ENCODE assay signal across 30 mouse cellular contexts in genomic region chr6:92849208-92849607, GRCm38 (mm10). TPM values are rescaled to one million over a fixed set of nuclear protein-coding genes. Genes with fewer than 3 reads are reported as not detected.
DNase-seq lines count a peak whose midpoint lies in the region; ATAC-seq and TF ChIP-seq lines count a peak whose summit lies in the region.
"Had no signal": no experiment of that assay in that cellular context is flagged by ENCODE, and none has a peak within 500 bp of the region (broad histone marks: within the 10 kb centered on the region; RNA-seq: fewer than 3 reads in every experiment).

No protein-coding gene starts in this region.

- H3K27ac ChIP-seq in heart, embryonic 12.5 days (ENCODE audit: poor library complexity, severe bottlenecking) = peak overlapping the region; percentile 48
- no peak overlapping the region; the same call in 1 of the 2 replicates for H3K27ac ChIP-seq in heart, embryonic 10.5 days
- H3K27ac ChIP-seq in lung, postnatal 0 days (ENCODE audit: low read length) = 0 out of 2 replicates have a peak overlapping the region, but pooled peaks have one; percentile 16
- H3K27ac ChIP-seq: embryonic facial prominence, embryonic 13.5 days; forebrain, embryonic 12.5 days; intestine, embryonic 15.5 days; liver, embryonic 13.5 days; macrophage; neural tube, embryonic 15.5 days had no signal

- WGBS in heart, embryonic 12.5 days = 83% methylated on average over 9 of the region's 9 CpGs
- WGBS in heart, embryonic 10.5 days = 88% methylated on average over 9 of the region's 9 CpGs
- WGBS in lung, postnatal 0 days = 85% methylated on average over 9 of the region's 9 CpGs

- peaks cover 40% of the 10 kb centered on the region for H3K4me1 ChIP-seq in heart, embryonic 12.5 days (replicated peaks)
- H3K4me1 ChIP-seq in heart, embryonic 10.5 days = peaks cover 40% of the 10 kb centered on the region
- H3K4me1 ChIP-seq in lung, postnatal 0 days (ENCODE audit: insufficient read depth, low read depth, low read length) = peaks cover 13% of the 10 kb centered on the region; the same call in 1 of the 2 replicates
- H3K4me1 ChIP-seq: intestine, embryonic 15.5 days; liver, embryonic 13.5 days had no signal

- no peaks in the 10 kb centered on the region for H3K27me3 ChIP-seq in heart, embryonic 12.5 days (replicated peaks)
- H3K27me3 ChIP-seq in heart, embryonic 10.5 days (ENCODE audit: insufficient read depth, poor library complexity, severe bottlenecking) = no peaks in the 10 kb centered on the region
- H3K27me3 ChIP-seq in lung, postnatal 0 days (replicated peaks; ENCODE audit: insufficient read depth, low read length) = no peaks in the 10 kb centered on the region
- H3K27me3 ChIP-seq: embryonic facial prominence, embryonic 13.5 days; forebrain, embryonic 12.5 days; hindbrain, embryonic 15.5 days; intestine, embryonic 15.5 days; liver, embryonic 13.5 days; lung, embryonic 15.5 days; neural tube, embryonic 15.5 days had no signal

- peak; percentile 20; the same call in 1 of the 2 replicates for TF ChIP-seq CTCF in lung, postnatal 0 days (IDR thresholded peaks at IDR 0.05)

- peak; percentile 33 for DNase-seq in cerebellum, postnatal 14 days
- DNase-seq in cerebellum, adult 18-20 months = no peak
- DNase-seq in heart, embryonic 10.5 days (ENCODE audit: low spot score) = no peak
- DNase-seq in lung, postnatal 0 days (ENCODE audit: low spot score) = no peak
- no peak for DNase-seq in lung, adult 18-20 months
- peak; percentile 58 for DNase-seq in heart, postnatal 4 days
- no peak for DNase-seq in layer of hippocampus, adult 9-11 months
- DNase-seq: adrenal gland, adult 8-10 months; cerebellum, adult 2 months; cerebellum, postnatal 36 days; embryo, embryonic 11 days; kidney, adult 9 months; kidney, postnatal 25 days; liver, embryonic 13.5 days; right cerebral cortex, adult 18-20 months; right cerebral cortex, postnatal 4 days; thymus, postnatal 14 days had no signal

- no peak for TF ChIP-seq EP300 in lung, postnatal 0 days (IDR thresholded peaks at IDR 0.05)

- ATAC-seq in heart, embryonic 12.5 days (ENCODE audit: insufficient number of reproducible peaks, low FRiP score) = no peak
- ATAC-seq in lung, postnatal 0 days = no peak
- ATAC-seq: activated CD4-positive, CD25-positive, alpha-beta regulatory T cell, adult 4 months; intestine, embryonic 15.5 days; midbrain, embryonic 16.5 days had no signal

- no peak overlapping the region for H3K9ac ChIP-seq in heart, embryonic 12.5 days
- no peak overlapping the region for H3K9ac ChIP-seq in lung, postnatal 0 days (replicated peaks; ENCODE audit: low read depth)
- H3K9ac ChIP-seq: embryonic facial prominence, embryonic 13.5 days; forebrain, embryonic 12.5 days; hindbrain, embryonic 15.5 days; intestine, embryonic 15.5 days; liver, embryonic 13.5 days; lung, embryonic 15.5 days; neural tube, embryonic 15.5 days had no signal

- peaks cover 23% of the 10 kb centered on the region for H3K36me3 ChIP-seq in heart, embryonic 12.5 days
- H3K36me3 ChIP-seq in heart, embryonic 10.5 days = peaks cover 33% of the 10 kb centered on the region
- peaks cover 8% of the 10 kb centered on the region; the same call in 1 of the 2 replicates for H3K36me3 ChIP-seq in lung, postnatal 0 days (ENCODE audit: insufficient read depth, low read length)
- H3K36me3 ChIP-seq: forebrain, embryonic 12.5 days; hindbrain, embryonic 15.5 days; intestine, embryonic 15.5 days; liver, embryonic 13.5 days; neural tube, embryonic 15.5 days had no signal

- H3K4me2 ChIP-seq in heart, embryonic 12.5 days = no peak overlapping the region
- H3K4me2 ChIP-seq in lung, postnatal 0 days (replicated peaks; ENCODE audit: low read depth, low read length) = no peak overlapping the region
- H3K4me2 ChIP-seq: embryonic facial prominence, embryonic 13.5 days; forebrain, embryonic 12.5 days; hindbrain, embryonic 15.5 days; intestine, embryonic 15.5 days; liver, embryonic 13.5 days; lung, embryonic 15.5 days; neural tube, embryonic 15.5 days had no signal

- H3K9me3 ChIP-seq in heart, embryonic 12.5 days (replicated peaks) = no peaks in the 10 kb centered on the region
- no peaks in the 10 kb centered on the region for H3K9me3 ChIP-seq in heart, embryonic 10.5 days
- no peaks in the 10 kb centered on the region for H3K9me3 ChIP-seq in lung, postnatal 0 days (ENCODE audit: low read length)
- H3K9me3 ChIP-seq: embryonic facial prominence, embryonic 13.5 days; forebrain, embryonic 12.5 days; hindbrain, embryonic 15.5 days; intestine, embryonic 15.5 days; liver, embryonic 13.5 days; lung, embryonic 15.5 days; neural tube, embryonic 15.5 days had no signal

- H3K4me3 ChIP-seq in heart, embryonic 12.5 days = no peak overlapping the region
- H3K4me3 ChIP-seq in heart, embryonic 10.5 days = no peak overlapping the region
- no peak overlapping the region for H3K4me3 ChIP-seq in lung, postnatal 0 days (ENCODE audit: low read depth, low read length)
- H3K4me3 ChIP-seq: embryonic facial prominence, embryonic 13.5 days; erythroblast, embryonic 14.5 days; forebrain, embryonic 12.5 days; hindbrain, embryonic 15.5 days; intestine, embryonic 15.5 days; liver, embryonic 13.5 days; lung, embryonic 15.5 days; neural tube, embryonic 15.5 days had no signal

RNA-seq across cellular contexts. Expression of gene Gm15737, which starts 19.9 kb away (rescaled TPM):
- 0.10 and 0.13 TPM in 2 replicates for polyA plus RNA-seq in heart, embryonic 12.5 days (2016; fragmentation: Nextera tagmentation; extraction: Ambion mirVana)
- 0.10 and 0.17 TPM in 2 replicates for polyA plus RNA-seq in heart, embryonic 10.5 days (2016; fragmentation: Nextera tagmentation; extraction: Ambion mirVana)
- polyA plus RNA-seq in lung, postnatal 0 days (2015; fragmentation: Nextera tagmentation; extraction: Ambion mirVana) = 0.05 TPM in 2 replicates
- total RNA-seq in heart, postnatal 4 days (2021) = under 1 TPM; 0.09 to 0.14 TPM
- total RNA-seq: layer of hippocampus, adult 8-10 months; left cerebral cortex, postnatal 25 days had no signal
- polyA plus RNA-seq: activated CD4-positive, CD25-positive, alpha-beta regulatory T cell, adult 4 months; cerebellum, adult 2 months; embryonic facial prominence, embryonic 13.5 days; erythroblast, embryonic 14.5 days; forebrain, embryonic 12.5 days; hindbrain, embryonic 15.5 days; liver, embryonic 13.5 days; macrophage; midbrain, embryonic 16.5 days; neural tube, embryonic 15.5 days had no signal

RNA-seq across cellular contexts. Expression of gene A730049H05Rik, which starts 32.9 kb away (rescaled TPM):
- polyA plus RNA-seq in heart, embryonic 12.5 days (2016; fragmentation: Nextera tagmentation; extraction: Ambion mirVana) = 4.8 and 5.0 TPM in 2 replicates
- 0.99 and 1.7 TPM in 2 replicates for polyA plus RNA-seq in heart, embryonic 10.5 days (2016; fragmentation: Nextera tagmentation; extraction: Ambion mirVana)
- 1.4 and 1.5 TPM in 2 replicates for polyA plus RNA-seq in lung, postnatal 0 days (2015; fragmentation: Nextera tagmentation; extraction: Ambion mirVana)
- total RNA-seq in heart, postnatal 4 days (2021) = under 1 TPM; 0.33 to 0.43 TPM
- polyA plus RNA-seq: activated CD4-positive, CD25-positive, alpha-beta regulatory T cell, adult 4 months; erythroblast, embryonic 14.5 days; macrophage had no signal

Comparison
In these comparisons a context has a peak if more than half of its experiments do, and no peak if none do; other contexts are left out.
1. DNase-seq: peak in cerebellum, postnatal 14 days (2 of 2) and heart, postnatal 4 days (single experiment); none in cerebellum, adult 18-20 months (0 of 2), heart, embryonic 10.5 days (single experiment), lung, postnatal 0 days (single experiment), lung, adult 18-20 months (0 of 2) and layer of hippocampus, adult 9-11 months (single experiment).